Mouse (Mus musculus) lung, embryonic 15.5 days (tissue): ENCODE measurements around the gene Gm10944. TPM values are rescaled to one million over a fixed set of nuclear protein-coding genes. Genes with fewer than 3 reads are reported as not detected.
A peak's percentile ranks its signal among the peaks of the same experiment; 100 is the strongest.

ENCODE experiments used
- ATAC-seq: fragments of 200-750 bp; cut with Nextera tagmentation; 2 replicates; pipeline ENCODE4 v1.8.0; 2017; ENCODE audit warnings: moderate number of reproducible peaks, borderline replicate concordance; ENCODE audit not compliant: low FRiP score, low TSS enrichment; ENCODE audit errors: extremely low read depth
- H3K27ac ChIP-seq: fragments of 300-500 bp; sonication (generic); 2 replicates; pipeline ENCODE4 v1.5.1; 2015; ENCODE audit warnings: moderate library complexity, mild to moderate bottlenecking, inconsistent platforms
- H3K27me3 ChIP-seq: fragments of 300-500 bp; sonication (generic); 2 replicates; pipeline ENCODE4 v1.6.1; 2015; ENCODE audit warnings: inconsistent platforms
- H3K36me3 ChIP-seq: fragments of 300-500 bp; sonication (generic); 2 replicates; pipeline ENCODE4 v1.6.1; 2015; ENCODE audit warnings: inconsistent platforms
- H3K4me1 ChIP-seq: fragments of 300-500 bp; sonication (generic); 2 replicates; pipeline ENCODE4 v1.6.1; 2015; ENCODE audit warnings: inconsistent platforms
- H3K4me2 ChIP-seq: fragments of 300-500 bp; sonication (generic); 2 replicates; pipeline ENCODE4 v1.6.1; 2015; ENCODE audit warnings: inconsistent platforms, mild to moderate bottlenecking, moderate library complexity
- H3K4me3 ChIP-seq: fragments of 300-500 bp; sonication (generic); 2 replicates; pipeline ENCODE4 v1.5.1; 2015; ENCODE audit warnings: mild to moderate bottlenecking, inconsistent platforms
- H3K9ac ChIP-seq: fragments of 300-500 bp; sonication (generic); 2 replicates; pipeline ENCODE4 v1.6.1; 2015; ENCODE audit warnings: inconsistent platforms
- H3K9me3 ChIP-seq: fragments of 300-500 bp; sonication (generic); 2 replicates; pipeline ENCODE4 v1.6.1; 2016; ENCODE audit warnings: inconsistent platforms
- WGBS: fragments of 180-500 bp; shearing (Covaris S2); methylation state at CpG from one replicate; pipeline ENCODE4 v1.1.7; 2015; 5-methylcytosine and 5-hydroxymethylcytosine counted together
- polyA plus RNA-seq: library from polyadenylated mRNA; unstranded; fragments of >200 nt; fragmentation: Nextera tagmentation; extraction: Ambion mirVana; gene quantifications from 2 replicates; pipeline ENCODE4 v1.2.1, GENCODE M21; 2015

Gm10944 gene
- not detected in 2 replicates for polyA plus RNA-seq

- no peak for ATAC-seq
- H3K9ac ChIP-seq = no peak within 1 kb of the TSS
- WGBS = 86% methylated on average over 1 of the region's 1 CpGs
Measured at GRCm38 (mm10) chr10:10681048-10681447, at the start of gene Gm10944. Gm10944 (plus strand) TSS chr10:10681348.

GRCm38 (mm10) chr10:10655991-10656390 is 25.2 kb upstream of the Gm10944 start:
- Histone ChIP-seq H3K4me3 (no peak overlapping the region), H3K36me3 (no peaks in the 10 kb centered on the region), H3K4me2 (no peak overlapping the region), H3K9me3 (no peaks in the 10 kb centered on the region), H3K27me3 (no peaks in the 10 kb centered on the region), H3K27ac (no peak overlapping the region), H3K4me1 (no peaks in the 10 kb centered on the region), H3K9ac (no peak overlapping the region)
- no peak for ATAC-seq

More at GRCm38 (mm10) chr10:10681048-10681447, at the start of gene Gm10944:
- no peaks in the 10 kb centered on the region for H3K4me1 ChIP-seq
- no peak within 1 kb of the TSS for H3K4me2 ChIP-seq
- no peaks in the 10 kb centered on the region for H3K27me3 ChIP-seq
- no peaks in the 10 kb centered on the region for H3K36me3 ChIP-seq
- no peak within 1 kb of the TSS for H3K4me3 ChIP-seq
- no peak within 1 kb of the TSS for H3K27ac ChIP-seq
- H3K9me3 ChIP-seq = no peaks in the 10 kb centered on the region

- Histone ChIP-seq H3K36me3 (no peaks in the 10 kb centered on the region), H3K9ac (no peak overlapping the region), H3K9me3 (no peaks in the 10 kb centered on the region), H3K4me2 (no peak overlapping the region), H3K4me1 (no peaks in the 10 kb centered on the region), H3K27me3 (no peaks in the 10 kb centered on the region), H3K27ac (no peak overlapping the region), H3K4me3 (no peak overlapping the region)
- ATAC-seq = no peak
- WGBS = 82% methylated on average over 4 of the region's 4 CpGs
Measured at GRCm38 (mm10) chr10:10656621-10657020, 24.5 kb upstream of the Gm10944 start.

- Histone ChIP-seq H3K36me3 (no peaks in the 10 kb centered on the region), H3K4me1 (no peaks in the 10 kb centered on the region), H3K27ac (no peak overlapping the region), H3K9ac (no peak overlapping the region), H3K27me3 (no peaks in the 10 kb centered on the region), H3K4me2 (no peak overlapping the region), H3K4me3 (no peak overlapping the region), H3K9me3 (no peaks in the 10 kb centered on the region)
- ATAC-seq = no peak
- 76% methylated on average over 3 of the region's 3 CpGs for WGBS
Measured at GRCm38 (mm10) chr10:10659161-10659560, 22.0 kb upstream of the Gm10944 start.

GRCm38 (mm10) chr10:10659976-10660375 is 21.2 kb upstream of the Gm10944 start:
- H3K27ac ChIP-seq = no peak overlapping the region
- H3K9ac ChIP-seq = no peak overlapping the region
- 75% methylated on average over 3 of the region's 3 CpGs for WGBS
- ATAC-seq = no peak
- H3K27me3 ChIP-seq = no peaks in the 10 kb centered on the region
- H3K4me2 ChIP-seq = no peak overlapping the region
- no peak overlapping the region for H3K4me3 ChIP-seq
- no peaks in the 10 kb centered on the region for H3K9me3 ChIP-seq
- no peaks in the 10 kb centered on the region for H3K36me3 ChIP-seq
- no peaks in the 10 kb centered on the region for H3K4me1 ChIP-seq

- ATAC-seq = no peak
- WGBS = under 1% methylated on average over 34 of the region's 35 CpGs
- Histone ChIP-seq H3K4me3 (peak overlapping the region; percentile 36), H3K9me3 (no peaks in the 10 kb centered on the region), H3K27me3 (0 out of 2 replicates have a peak, but pooled peaks cover 4% of the 10 kb centered on the region), H3K36me3 (no peaks in the 10 kb centered on the region), H3K9ac (no peak overlapping the region), H3K4me2 (peak overlapping the region; percentile 82), H3K27ac (no peak overlapping the region), H3K4me1 (peaks cover 8% of the 10 kb centered on the region; the same call in 1 of the 2 replicates)
Measured at GRCm38 (mm10) chr10:10688907-10689667, 7.9 kb downstream of the Gm10944 start.

GRCm38 (mm10) chr10:10689668-10690223 is 8.6 kb downstream of the Gm10944 start:
- H3K27me3 ChIP-seq = 0 out of 2 replicates have a peak, but pooled peaks cover 4% of the 10 kb centered on the region
- H3K4me3 ChIP-seq = peak overlapping the region; percentile 36
- no peaks in the 10 kb centered on the region for H3K9me3 ChIP-seq
- H3K36me3 ChIP-seq = no peaks in the 10 kb centered on the region
- H3K4me2 ChIP-seq = peak overlapping the region; percentile 82
- no peak overlapping the region for H3K9ac ChIP-seq
- 12% methylated on average over 11 of the region's 11 CpGs for WGBS
- no peak overlapping the region for H3K27ac ChIP-seq
- peaks cover 8% of the 10 kb centered on the region; the same call in 1 of the 2 replicates for H3K4me1 ChIP-seq
- no peak for ATAC-seq

GRCm38 (mm10) chr10:10697497-10697896 is 16.3 kb downstream of the Gm10944 start:
- Histone ChIP-seq H3K4me1 (no peaks in the 10 kb centered on the region), H3K9ac (no peak overlapping the region), H3K4me2 (no peak overlapping the region), H3K27ac (no peak overlapping the region), H3K4me3 (no peak overlapping the region), H3K9me3 (no peaks in the 10 kb centered on the region), H3K36me3 (no peaks in the 10 kb centered on the region), H3K27me3 (no peaks in the 10 kb centered on the region)
- 60% methylated on average over 6 of the region's 6 CpGs for WGBS
- no peak for ATAC-seq

- Histone ChIP-seq H3K4me3 (no peak overlapping the region), H3K4me2 (no peak overlapping the region), H3K4me1 (no peaks in the 10 kb centered on the region), H3K36me3 (no peaks in the 10 kb centered on the region), H3K27me3 (no peaks in the 10 kb centered on the region), H3K9me3 (no peaks in the 10 kb centered on the region), H3K27ac (no peak overlapping the region), H3K9ac (no peak overlapping the region)
- 68% methylated on average over 1 of the region's 1 CpGs for WGBS
- ATAC-seq = no peak
Measured at GRCm38 (mm10) chr10:10700903-10701302, 19.8 kb downstream of the Gm10944 start.

- Histone ChIP-seq H3K4me1 (no peaks in the 10 kb centered on the region), H3K9ac (no peak overlapping the region), H3K36me3 (no peaks in the 10 kb centered on the region), H3K4me2 (no peak overlapping the region), H3K9me3 (no peaks in the 10 kb centered on the region), H3K27ac (no peak overlapping the region), H3K27me3 (no peaks in the 10 kb centered on the region), H3K4me3 (no peak overlapping the region)
- 82% methylated on average over 1 of the region's 1 CpGs for whole genome bisulfite sequencing
- ATAC-seq = no peak
Measured at GRCm38 (mm10) chr10:10701326-10701725, 20.2 kb downstream of the Gm10944 start.

GRCm38 (mm10) chr10:10708031-10708430 is 26.9 kb downstream of the Gm10944 start:
- WGBS = 77% methylated on average over 1 of the region's 1 CpGs
- ATAC-seq = no peak
- no peaks in the 10 kb centered on the region for H3K36me3 ChIP-seq
- no peaks in the 10 kb centered on the region for H3K4me1 ChIP-seq
- H3K4me2 ChIP-seq = no peak overlapping the region
- no peak overlapping the region for H3K9ac ChIP-seq
- no peaks in the 10 kb centered on the region for H3K27me3 ChIP-seq
- H3K4me3 ChIP-seq = no peak overlapping the region
- H3K27ac ChIP-seq = no peak overlapping the region
- H3K9me3 ChIP-seq = no peaks in the 10 kb centered on the region

- H3K4me3 ChIP-seq = no peak overlapping the region
- no peak for ATAC-seq
- no peaks in the 10 kb centered on the region for H3K36me3 ChIP-seq
- H3K27ac ChIP-seq = no peak overlapping the region
- H3K9ac ChIP-seq = no peak overlapping the region
- H3K4me1 ChIP-seq = no peaks in the 10 kb centered on the region
- WGBS = 89% methylated on average over 2 of the region's 2 CpGs
- H3K4me2 ChIP-seq = no peak overlapping the region
- no peaks in the 10 kb centered on the region for H3K27me3 ChIP-seq
- H3K9me3 ChIP-seq = no peaks in the 10 kb centered on the region
Measured at GRCm38 (mm10) chr10:10710359-10710758, 29.2 kb downstream of the Gm10944 start.
